Mouse (Mus musculus) midbrain, embryonic 10.5 days (tissue): ENCODE results near the gene Enah. TPM values are rescaled to one million over a fixed set of nuclear protein-coding genes. Genes with fewer than 3 reads are reported as not detected.

Experiments used
- DNase-seq: peaks from one replicate; pipeline ENCODE4 v3.0.0-alpha.2; 2017; ENCODE audit warnings: low spot score
- H3K27ac ChIP-seq: fragments of 300-500 bp; sonication (generic); replicated peaks from 2 replicates; pipeline ENCODE4 v1.5.1; 2016; ENCODE audit warnings: mild to moderate bottlenecking
- H3K27me3 ChIP-seq: fragments of 300-500 bp; sonication (generic); 2 replicates; pipeline ENCODE4 v1.6.1; 2016; ENCODE audit warnings: low read depth, mild to moderate bottlenecking; ENCODE audit not compliant: poor library complexity, severe bottlenecking
- H3K36me3 ChIP-seq: fragments of 300-500 bp; sonication (generic); 2 replicates; pipeline ENCODE4 v1.6.1; 2016; ENCODE audit warnings: mild to moderate bottlenecking, moderate library complexity
- H3K4me1 ChIP-seq: fragments of 300-500 bp; sonication (generic); 2 replicates; pipeline ENCODE4 v1.6.1; 2016
- H3K4me3 ChIP-seq: fragments of 300-500 bp; sonication (generic); 2 replicates; pipeline ENCODE4 v1.5.1; 2016; ENCODE audit warnings: mild to moderate bottlenecking, moderate library complexity
- H3K9me3 ChIP-seq: fragments of 300-500 bp; sonication (generic); replicated peaks from 2 replicates; pipeline ENCODE4 v1.6.1; 2016; ENCODE audit warnings: mild to moderate bottlenecking
- WGBS: fragments of 180-500 bp; shearing (Covaris S2); methylation state at CpG from one replicate; pipeline ENCODE4 v1.1.7; 2016; 5-methylcytosine and 5-hydroxymethylcytosine counted together
- polyA plus RNA-seq: library from polyadenylated mRNA; unstranded; fragments of >200 nt; fragmentation: Nextera tagmentation; extraction: Ambion mirVana; gene quantifications from 2 replicates; pipeline ENCODE4 v1.2.1, GENCODE M21; 2016

Gene Enah
- polyA plus RNA-seq, 1 experiment from 2014 or later: 23.2 TPM

DNA sequence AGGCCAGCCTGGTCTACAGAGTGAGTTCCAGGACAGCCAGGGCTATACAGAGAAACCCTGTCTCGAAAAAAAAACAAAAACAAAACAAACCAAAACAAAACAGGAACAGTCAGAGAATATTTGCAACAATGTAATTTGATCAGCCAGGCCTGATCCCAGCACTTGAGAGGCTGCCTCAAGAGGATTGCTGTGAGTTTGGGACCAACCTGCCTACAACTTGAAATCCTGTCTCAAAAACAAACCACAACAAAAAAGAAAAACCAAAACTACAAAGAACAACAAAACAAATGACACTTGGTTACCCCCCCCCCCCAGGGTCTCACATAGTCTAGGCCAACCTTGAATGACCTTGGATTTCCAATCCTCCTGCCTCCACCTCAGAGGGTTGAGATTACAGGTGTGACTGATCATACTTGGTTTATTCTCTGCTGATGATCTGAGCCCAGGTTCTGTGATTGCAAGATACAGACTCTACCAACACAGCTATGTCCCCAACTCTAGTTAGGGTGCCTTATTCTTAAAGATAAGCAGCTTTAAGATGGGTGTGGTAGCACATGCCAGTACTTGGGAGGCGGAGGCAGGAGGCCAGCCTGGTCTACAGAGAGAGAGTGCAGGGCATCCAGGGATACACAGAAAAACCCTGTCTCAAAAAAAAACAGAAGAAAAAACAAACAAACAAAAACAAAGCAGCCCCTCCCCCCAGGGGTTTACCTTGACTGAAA is 158.4 kb downstream of the Enah start:
- no peaks in the 10 kb centered on the region; the same call in 1 of the 2 replicates for H3K9me3 ChIP-seq
- H3K36me3 ChIP-seq: no peaks in the 10 kb centered on the region
- H3K4me3 ChIP-seq: no peak overlapping the region
- no peak for DNase-seq
- peaks cover 14% of the 10 kb centered on the region for H3K4me1 ChIP-seq
- no peak overlapping the region for H3K27ac ChIP-seq
- no peaks in the 10 kb centered on the region for H3K27me3 ChIP-seq
- WGBS: 73% methylated on average over 2 of the region's 2 CpGs

DNA sequence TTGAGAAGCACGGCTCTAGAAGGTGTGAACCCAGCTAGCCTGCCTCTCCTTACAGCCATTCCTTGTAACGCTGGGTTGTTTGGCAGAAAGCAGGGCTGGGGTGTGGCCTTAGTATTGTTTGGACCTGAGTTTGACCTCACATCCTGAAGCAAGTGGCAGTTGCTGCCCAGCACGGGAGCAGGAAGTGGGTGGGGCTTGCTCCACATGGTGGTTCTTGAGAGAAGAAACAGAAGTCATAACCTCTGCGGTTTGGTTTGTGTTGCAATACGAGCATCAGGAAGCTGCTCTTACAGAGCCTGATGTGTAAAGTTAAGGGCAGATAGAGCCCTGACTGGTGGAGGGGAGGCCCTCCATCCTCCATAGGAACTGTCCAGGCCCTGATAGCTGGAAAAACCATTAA is 159.1 kb downstream of the Enah start:
- H3K27ac ChIP-seq: no peak overlapping the region; the same call in 1 of the 2 replicates
- no peaks in the 10 kb centered on the region for H3K36me3 ChIP-seq
- H3K27me3 ChIP-seq: no peaks in the 10 kb centered on the region
- H3K4me1 ChIP-seq: peaks cover 13% of the 10 kb centered on the region
- H3K9me3 ChIP-seq: no peaks in the 10 kb centered on the region; the same call in 1 of the 2 replicates
- peak; percentile 35 for DNase-seq
- no peak overlapping the region for H3K4me3 ChIP-seq
- WGBS: 47% methylated on average over 5 of the region's 5 CpGs

DNA sequence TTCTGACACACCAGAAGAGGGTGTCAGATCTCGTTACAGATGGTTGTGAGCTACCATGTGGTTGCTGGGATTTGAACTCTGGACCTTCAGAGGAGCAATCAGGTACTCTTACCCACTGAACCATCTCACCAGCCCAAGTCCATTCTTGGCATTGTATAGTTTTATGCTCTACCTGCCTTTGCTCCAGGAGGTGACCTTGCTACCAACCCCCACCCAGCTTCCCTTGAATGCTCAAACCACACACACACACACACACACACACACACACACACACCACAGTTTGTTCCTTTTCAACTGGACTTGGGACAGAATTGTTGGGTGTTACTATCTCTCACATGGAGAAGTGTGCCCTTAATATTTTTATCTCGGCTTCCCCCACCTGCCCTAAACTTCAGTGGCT is 163.5 kb downstream of the Enah start:
- no peak overlapping the region for H3K27ac ChIP-seq
- no peak for DNase-seq
- peaks cover 18% of the 10 kb centered on the region for H3K27me3 ChIP-seq
- H3K4me1 ChIP-seq: peaks cover 11% of the 10 kb centered on the region
- H3K9me3 ChIP-seq: no peaks in the 10 kb centered on the region; the same call in 1 of the 2 replicates
- H3K36me3 ChIP-seq: no peaks in the 10 kb centered on the region
- H3K4me3 ChIP-seq: no peak overlapping the region
- 84% methylated on average over 2 of the region's 2 CpGs for WGBS

DNA sequence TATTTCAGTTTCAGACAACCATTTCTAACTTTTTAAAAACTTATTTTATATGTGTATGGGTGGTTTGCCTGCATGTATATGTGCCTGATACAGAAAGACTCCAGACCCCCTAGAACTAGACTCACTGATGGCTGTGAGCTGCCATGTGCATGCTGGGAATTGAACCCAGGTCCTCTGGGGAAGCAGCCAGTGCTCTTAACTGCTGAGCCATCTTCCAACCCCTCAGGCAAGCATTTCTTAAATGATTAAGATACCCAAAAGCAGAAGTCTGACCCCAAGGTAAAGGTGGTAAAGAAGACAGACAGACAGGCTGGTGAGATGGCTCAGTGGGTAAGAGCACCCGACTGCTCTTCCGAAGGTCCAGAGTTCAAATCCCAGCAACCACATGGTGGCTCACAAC is 165.0 kb downstream of the Enah start:
- WGBS: 100% methylated on average over 2 of the region's 2 CpGs

DNA sequence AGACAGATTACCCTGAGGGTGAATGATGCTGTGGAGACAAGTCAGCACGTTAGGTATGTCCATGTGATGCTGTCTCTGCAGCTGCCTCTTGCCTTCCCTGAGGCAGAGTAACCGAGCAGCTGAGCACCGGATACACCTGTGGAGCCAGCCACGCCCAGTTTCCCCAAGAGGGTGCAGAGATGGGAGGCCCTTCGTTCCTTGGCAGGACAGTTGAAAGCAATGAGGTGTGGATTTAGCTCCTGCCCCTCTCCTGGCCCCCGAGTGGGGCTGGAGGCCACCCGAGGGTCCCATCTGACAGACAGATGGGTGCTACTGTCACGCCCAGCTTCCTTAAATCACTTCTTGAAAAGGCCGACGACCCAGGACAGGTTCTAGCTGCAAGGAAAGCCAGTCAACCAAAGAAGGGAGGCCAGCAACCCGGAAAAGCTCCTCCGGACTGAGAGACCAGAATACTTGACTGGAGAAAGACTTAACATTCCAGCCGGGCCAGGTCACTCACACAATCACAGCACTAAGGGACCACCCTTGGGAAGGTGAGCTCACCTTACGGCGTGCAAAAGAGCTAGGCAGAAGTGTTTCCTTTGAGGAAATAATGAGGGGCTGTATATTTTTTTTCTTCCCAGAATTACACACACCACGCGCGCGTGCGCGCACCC is 166.6 kb downstream of the Enah start:
- Histone ChIP-seq H3K4me1 (peaks cover 11% of the 10 kb centered on the region), H3K4me3 (peak overlapping the region; percentile 29), H3K36me3 (no peaks in the 10 kb centered on the region), H3K9me3 (no peaks in the 10 kb centered on the region; the same call in 1 of the 2 replicates), H3K27me3 (peaks cover 18% of the 10 kb centered on the region), H3K27ac (no peak overlapping the region)
- no peak for DNase-seq
- 14% methylated on average over 21 of the region's 21 CpGs for WGBS

More for the DNA sequence above, 165.0 kb downstream of the Enah start:
- no peak overlapping the region for H3K4me3 ChIP-seq
- H3K27ac ChIP-seq: no peak overlapping the region
- peaks cover 18% of the 10 kb centered on the region for H3K27me3 ChIP-seq
- H3K36me3 ChIP-seq: no peaks in the 10 kb centered on the region
- DNase-seq: no peak
- no peaks in the 10 kb centered on the region; the same call in 1 of the 2 replicates for H3K9me3 ChIP-seq
- peaks cover 11% of the 10 kb centered on the region for H3K4me1 ChIP-seq

DNA sequence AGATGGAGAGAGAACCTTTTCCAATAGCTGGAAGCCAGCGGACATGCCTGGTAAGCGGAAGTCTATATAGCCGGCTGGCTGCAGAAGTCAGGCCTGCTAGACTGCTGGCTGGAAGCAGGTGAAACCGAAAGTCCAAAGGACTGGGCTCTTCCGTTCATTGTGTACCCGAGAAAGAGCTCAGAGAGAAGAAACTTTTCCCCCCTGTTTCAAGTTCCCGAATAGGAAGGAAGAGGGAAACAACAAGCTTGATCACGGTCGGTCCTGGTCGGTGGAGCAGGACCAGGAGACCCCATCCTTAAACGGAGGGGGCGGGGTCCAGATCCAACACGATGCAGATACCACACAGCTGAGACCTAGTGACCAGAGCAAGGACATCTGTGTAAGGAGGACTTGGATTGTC is 167.3 kb downstream of the Enah start:
- WGBS: 51% methylated on average over 13 of the region's 13 CpGs
- H3K36me3 ChIP-seq: no peaks in the 10 kb centered on the region
- DNase-seq: no peak
- no peaks in the 10 kb centered on the region; the same call in 1 of the 2 replicates for H3K9me3 ChIP-seq
- H3K27ac ChIP-seq: no peak overlapping the region
- H3K4me3 ChIP-seq: no peak overlapping the region
- H3K4me1 ChIP-seq: peaks cover 11% of the 10 kb centered on the region
- H3K27me3 ChIP-seq: peaks cover 18% of the 10 kb centered on the region

DNA sequence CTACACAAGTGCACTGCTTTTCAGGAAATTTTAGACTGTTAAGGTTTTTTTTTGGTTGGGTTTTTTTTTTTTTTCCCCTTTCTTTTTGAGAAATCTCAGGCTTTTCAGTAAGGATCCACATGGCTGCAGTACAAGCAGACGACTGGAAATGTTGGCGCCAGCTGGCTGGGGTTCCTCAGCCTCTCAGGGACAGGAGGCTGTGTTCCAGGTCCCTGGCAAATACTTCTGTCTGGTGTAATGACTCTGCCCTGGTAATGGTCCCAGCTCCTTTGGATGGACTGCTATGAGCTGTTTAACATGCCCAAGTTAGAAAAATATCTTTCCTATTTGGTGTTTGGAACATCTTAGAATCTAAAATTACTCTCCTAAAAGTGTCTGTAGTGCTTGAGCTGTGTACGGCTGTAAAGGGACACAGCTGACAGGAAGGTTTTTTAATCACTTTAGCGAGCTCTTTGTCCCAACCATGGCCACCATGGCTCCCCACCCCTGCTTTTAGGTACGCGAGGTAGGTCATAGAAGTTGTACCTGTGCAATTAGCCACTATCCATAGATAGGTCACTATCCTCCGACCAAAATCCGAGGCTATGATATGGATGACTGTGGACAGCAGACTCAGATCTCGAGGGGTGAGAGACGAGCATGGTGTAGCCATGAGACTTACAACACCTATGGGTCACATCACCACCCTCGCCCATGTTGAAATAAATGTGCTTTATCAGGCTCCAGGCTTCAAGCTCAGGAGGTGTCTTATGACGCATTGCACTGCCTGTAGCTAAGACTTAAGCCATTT is 168.1 kb downstream of the Enah start:
- DNase-seq: no peak
- H3K9me3 ChIP-seq: no peaks in the 10 kb centered on the region
- peaks cover 11% of the 10 kb centered on the region for H3K4me1 ChIP-seq
- 90% methylated on average over 12 of the region's 12 CpGs for WGBS
- no peaks in the 10 kb centered on the region for H3K36me3 ChIP-seq
- no peak overlapping the region for H3K4me3 ChIP-seq
- H3K27me3 ChIP-seq: peaks cover 18% of the 10 kb centered on the region
- H3K27ac ChIP-seq: no peak overlapping the region

DNA sequence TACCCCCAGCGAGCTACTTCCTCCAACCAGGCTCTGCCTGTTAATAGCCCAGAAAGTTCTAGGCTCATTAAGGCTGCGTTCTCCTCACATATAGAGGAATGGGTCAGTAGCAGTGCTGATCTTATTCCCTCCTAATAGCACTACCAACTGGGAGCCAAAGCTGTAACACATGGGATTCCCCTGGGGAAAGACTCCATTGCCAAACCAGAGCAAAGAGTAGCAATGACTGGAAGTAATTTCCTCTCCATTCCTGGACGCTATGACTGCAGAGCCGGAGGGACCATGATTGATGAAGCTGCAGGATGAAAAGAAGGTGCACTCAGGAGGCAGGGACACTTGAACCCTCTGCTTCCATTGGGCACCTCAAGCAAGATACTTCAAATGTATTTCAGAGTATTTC is 169.3 kb downstream of the Enah start:
- Histone ChIP-seq H3K4me1 (peaks cover 11% of the 10 kb centered on the region), H3K27ac (no peak overlapping the region), H3K36me3 (no peaks in the 10 kb centered on the region), H3K4me3 (no peak overlapping the region), H3K9me3 (no peaks in the 10 kb centered on the region), H3K27me3 (peaks cover 18% of the 10 kb centered on the region)
- 86% methylated on average over 4 of the region's 4 CpGs for WGBS
- no peak for DNase-seq

DNA sequence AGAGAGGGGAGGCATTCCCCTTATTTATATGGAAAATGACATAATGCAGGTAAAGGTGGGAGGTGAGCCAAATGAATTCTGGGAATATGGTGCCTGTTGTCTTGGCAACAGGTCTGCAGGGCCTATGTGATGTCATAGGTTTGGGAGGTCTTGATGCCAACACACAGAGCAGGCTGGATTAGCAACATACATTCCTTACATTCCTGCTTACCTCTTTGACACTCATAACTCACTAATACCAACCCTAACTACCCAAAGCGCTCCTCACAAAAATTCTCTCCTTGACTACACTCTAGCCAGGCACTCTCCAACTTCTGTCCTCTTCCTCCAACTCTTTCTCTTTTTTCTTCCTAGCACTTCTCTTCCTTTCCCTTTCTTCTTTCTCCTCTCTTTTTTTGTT is 171.6 kb downstream of the Enah start:
- Histone ChIP-seq H3K4me3 (no peak overlapping the region), H3K27me3 (peaks cover 25% of the 10 kb centered on the region), H3K27ac (no peak overlapping the region), H3K9me3 (no peaks in the 10 kb centered on the region), H3K4me1 (peaks cover 10% of the 10 kb centered on the region), H3K36me3 (no peaks in the 10 kb centered on the region)
- WGBS: 94% methylated on average over 1 of the region's 1 CpGs
- no peak for DNase-seq

DNA sequence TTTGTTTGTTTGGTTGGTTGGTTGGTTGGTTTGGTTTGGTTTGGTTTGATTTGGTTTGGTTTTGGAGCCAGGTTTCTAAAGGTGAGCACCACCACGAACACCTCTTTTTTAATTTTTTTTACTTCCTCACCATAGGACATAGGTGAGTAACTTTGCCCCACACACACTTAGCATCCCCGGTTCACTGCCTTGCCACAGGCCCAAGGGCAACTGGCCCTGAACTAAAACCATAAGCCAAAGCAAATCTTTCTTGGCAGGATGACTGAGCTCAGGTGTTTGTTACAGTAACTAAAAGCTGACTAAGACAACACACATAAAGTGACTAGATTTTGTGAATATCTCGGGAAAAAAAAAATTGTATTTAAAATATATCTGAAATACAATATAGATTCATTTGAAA is 172.4 kb downstream of the Enah start:
- no peak overlapping the region for H3K4me3 ChIP-seq
- 91% methylated on average over 3 of the region's 3 CpGs for WGBS
- peaks cover 9% of the 10 kb centered on the region for H3K4me1 ChIP-seq
- no peak for DNase-seq
- H3K27ac ChIP-seq: no peak overlapping the region
- no peaks in the 10 kb centered on the region for H3K36me3 ChIP-seq
- H3K9me3 ChIP-seq: no peaks in the 10 kb centered on the region
- peaks cover 17% of the 10 kb centered on the region; the same call in 1 of the 2 replicates for H3K27me3 ChIP-seq
